Mouse (Mus musculus) limb, embryonic 12.5 days (tissue): ENCODE measurements around the gene Suclg2. TPM values are rescaled to one million over a fixed set of nuclear protein-coding genes. Genes with fewer than 3 reads are reported as not detected.

Source experiments
- ATAC-seq: fragments of 200-750 bp; cut with Nextera tagmentation; 2 replicates; pipeline ENCODE4 v1.8.0; 2017; ENCODE audit warnings: low read depth, moderate TSS enrichment; ENCODE audit not compliant: insufficient number of reproducible peaks, insufficient read depth, low FRiP score, low TSS enrichment
- H3K27ac ChIP-seq: fragments of 300-500 bp; sonication (generic); 2 replicates; pipeline ENCODE4 v1.5.1; 2016; ENCODE audit warnings: mild to moderate bottlenecking, moderate library complexity
- H3K27me3 ChIP-seq: fragments of 300-500 bp; sonication (generic); 2 replicates; pipeline ENCODE4 v1.6.1; 2016; ENCODE audit warnings: mild to moderate bottlenecking, moderate library complexity
- H3K36me3 ChIP-seq: fragments of 300-500 bp; sonication (generic); 2 replicates; pipeline ENCODE4 v1.6.1; 2016; ENCODE audit warnings: mild to moderate bottlenecking, moderate library complexity
- H3K4me1 ChIP-seq: fragments of 300-500 bp; sonication (generic); replicated peaks from 2 replicates; pipeline ENCODE4 v1.6.1; 2016
- H3K4me2 ChIP-seq: fragments of 300-500 bp; sonication (generic); 2 replicates; pipeline ENCODE4 v1.6.1; 2016; ENCODE audit warnings: mild to moderate bottlenecking, moderate library complexity
- H3K4me3 ChIP-seq: fragments of 300-500 bp; sonication (generic); replicated peaks from 2 replicates; pipeline ENCODE4 v1.5.1; 2016; ENCODE audit warnings: mild to moderate bottlenecking
- H3K9ac ChIP-seq: fragments of 300-500 bp; sonication (generic); replicated peaks from 2 replicates; pipeline ENCODE4 v1.6.1; 2016; ENCODE audit warnings: mild to moderate bottlenecking, moderate library complexity
- H3K9me3 ChIP-seq: fragments of 300-500 bp; sonication (generic); 2 replicates; pipeline ENCODE4 v1.6.1; 2016; ENCODE audit warnings: mild to moderate bottlenecking, moderate library complexity
- WGBS: fragments of 180-500 bp; shearing (Covaris S2); methylation state at CpG from one replicate; pipeline ENCODE4 v1.1.7; 2016; 5-methylcytosine and 5-hydroxymethylcytosine counted together
- polyA plus RNA-seq: library from polyadenylated mRNA; unstranded; fragments of >200 nt; fragmentation: Nextera tagmentation; extraction: Ambion mirVana; gene quantifications from 2 replicates; pipeline ENCODE4 v1.2.1, GENCODE M21; 2016

Suclg2 gene
- polyA plus RNA-seq, 1 experiment from 2014 or later = 51.4 TPM

- no peak overlapping the region for H3K9ac ChIP-seq
- no peak for ATAC-seq
- no peak overlapping the region for H3K4me3 ChIP-seq
- 96% methylated on average over 6 of the region's 6 CpGs for WGBS
- H3K4me1 ChIP-seq = no peaks in the 10 kb centered on the region
- H3K36me3 ChIP-seq = no peaks in the 10 kb centered on the region
- H3K27me3 ChIP-seq = no peaks in the 10 kb centered on the region
- no peak overlapping the region for H3K4me2 ChIP-seq
- no peaks in the 10 kb centered on the region for H3K9me3 ChIP-seq
- no peak overlapping the region for H3K27ac ChIP-seq
Observed at GRCm38 (mm10) chr6:95556320-95556719, 162.3 kb downstream of the Suclg2 start.

GRCm38 (mm10) chr6:95552339-95552950 is 166.2 kb downstream of the Suclg2 start:
- H3K27ac ChIP-seq = no peak overlapping the region

GRCm38 (mm10) chr6:95551000-95551399 is 167.6 kb downstream of the Suclg2 start:
- no peaks in the 10 kb centered on the region for H3K9me3 ChIP-seq
- no peaks in the 10 kb centered on the region for H3K27me3 ChIP-seq
- no peak overlapping the region for H3K4me2 ChIP-seq
- ATAC-seq = no peak
- H3K4me3 ChIP-seq = no peak overlapping the region
- H3K4me1 ChIP-seq = no peaks in the 10 kb centered on the region
- H3K36me3 ChIP-seq = no peaks in the 10 kb centered on the region
- H3K27ac ChIP-seq = no peak overlapping the region
- WGBS = 53% methylated on average over 4 of the region's 4 CpGs
- H3K9ac ChIP-seq = no peak overlapping the region

More at GRCm38 (mm10) chr6:95552339-95552950, 166.2 kb downstream of the Suclg2 start:
- Histone ChIP-seq H3K4me1 (no peaks in the 10 kb centered on the region), H3K36me3 (no peaks in the 10 kb centered on the region), H3K9me3 (no peaks in the 10 kb centered on the region), H3K9ac (no peak overlapping the region), H3K27me3 (no peaks in the 10 kb centered on the region), H3K4me3 (no peak overlapping the region), H3K4me2 (no peak overlapping the region)
- 72% methylated on average over 6 of the region's 6 CpGs for WGBS
- ATAC-seq = no peak

- WGBS = 87% methylated on average over 7 of the region's 7 CpGs
- ATAC-seq = no peak
- H3K4me2 ChIP-seq = no peak overlapping the region
- H3K4me3 ChIP-seq = no peak overlapping the region
- H3K27me3 ChIP-seq = no peaks in the 10 kb centered on the region
- H3K4me1 ChIP-seq = no peaks in the 10 kb centered on the region
- H3K9me3 ChIP-seq = no peaks in the 10 kb centered on the region
- no peaks in the 10 kb centered on the region for H3K36me3 ChIP-seq
- H3K27ac ChIP-seq = no peak overlapping the region
- no peak overlapping the region for H3K9ac ChIP-seq
Observed at GRCm38 (mm10) chr6:95546189-95546832, 172.3 kb downstream of the Suclg2 start.

- Histone ChIP-seq H3K27ac (no peak overlapping the region), H3K4me3 (no peak overlapping the region), H3K9ac (no peak overlapping the region), H3K27me3 (no peaks in the 10 kb centered on the region), H3K4me1 (no peaks in the 10 kb centered on the region), H3K36me3 (no peaks in the 10 kb centered on the region), H3K9me3 (no peaks in the 10 kb centered on the region), H3K4me2 (no peak overlapping the region)
- ATAC-seq = no peak
Observed at GRCm38 (mm10) chr6:95545714-95546113, 172.9 kb downstream of the Suclg2 start.

- H3K4me3 ChIP-seq = no peak overlapping the region
- ATAC-seq = no peak
- H3K9me3 ChIP-seq = no peaks in the 10 kb centered on the region
- no peaks in the 10 kb centered on the region for H3K36me3 ChIP-seq
- no peak overlapping the region for H3K27ac ChIP-seq
- H3K27me3 ChIP-seq = no peaks in the 10 kb centered on the region
- H3K4me2 ChIP-seq = no peak overlapping the region
- 88% methylated on average over 3 of the region's 3 CpGs for WGBS
- H3K9ac ChIP-seq = no peak overlapping the region
- H3K4me1 ChIP-seq = no peaks in the 10 kb centered on the region
Observed at GRCm38 (mm10) chr6:95545296-95545695, 173.3 kb downstream of the Suclg2 start.

GRCm38 (mm10) chr6:95535191-95535590 is 183.4 kb downstream of the Suclg2 start:
- Histone ChIP-seq H3K9ac (no peak overlapping the region), H3K4me1 (no peaks in the 10 kb centered on the region; the same call in 1 of the 2 replicates), H3K4me3 (no peak overlapping the region), H3K4me2 (no peak overlapping the region), H3K36me3 (no peaks in the 10 kb centered on the region), H3K9me3 (no peaks in the 10 kb centered on the region), H3K27me3 (no peaks in the 10 kb centered on the region), H3K27ac (no peak overlapping the region)
- 83% methylated on average over 3 of the region's 3 CpGs for WGBS
- no peak for ATAC-seq

- H3K4me3 ChIP-seq = no peak overlapping the region
- H3K4me1 ChIP-seq = peaks cover 1% of the 10 kb centered on the region; the same call in 1 of the 2 replicates
- no peaks in the 10 kb centered on the region for H3K9me3 ChIP-seq
- no peaks in the 10 kb centered on the region for H3K27me3 ChIP-seq
- no peak overlapping the region for H3K4me2 ChIP-seq
- no peak overlapping the region for H3K9ac ChIP-seq
- H3K27ac ChIP-seq = no peak overlapping the region
- H3K36me3 ChIP-seq = no peaks in the 10 kb centered on the region
- 23% methylated on average over 2 of the region's 2 CpGs for WGBS
- no peak for ATAC-seq
Observed at GRCm38 (mm10) chr6:95519846-95520245, 198.8 kb downstream of the Suclg2 start.

GRCm38 (mm10) chr6:95518406-95518805 is 200.2 kb downstream of the Suclg2 start:
- Histone ChIP-seq H3K4me1 (peaks cover 7% of the 10 kb centered on the region; the same call in 1 of the 2 replicates), H3K27ac (no peak overlapping the region), H3K9ac (no peak overlapping the region), H3K27me3 (no peaks in the 10 kb centered on the region), H3K9me3 (no peaks in the 10 kb centered on the region), H3K36me3 (no peaks in the 10 kb centered on the region), H3K4me2 (no peak overlapping the region), H3K4me3 (no peak overlapping the region)
- WGBS = 89% methylated on average over 2 of the region's 2 CpGs
- ATAC-seq = no peak

- Histone ChIP-seq H3K4me1 (peaks cover 7% of the 10 kb centered on the region; the same call in 1 of the 2 replicates), H3K27ac (no peak overlapping the region), H3K4me3 (no peak overlapping the region), H3K9ac (no peak overlapping the region), H3K9me3 (no peaks in the 10 kb centered on the region), H3K27me3 (no peaks in the 10 kb centered on the region), H3K4me2 (no peak overlapping the region), H3K36me3 (no peaks in the 10 kb centered on the region)
- no peak for ATAC-seq
- WGBS = 85% methylated on average over 5 of the region's 5 CpGs
Observed at GRCm38 (mm10) chr6:95515721-95516120, 202.9 kb downstream of the Suclg2 start.

GRCm38 (mm10) chr6:95514726-95515125 is 203.9 kb downstream of the Suclg2 start:
- peaks cover 7% of the 10 kb centered on the region; the same call in 1 of the 2 replicates for H3K4me1 ChIP-seq
- no peak overlapping the region for H3K9ac ChIP-seq
- no peaks in the 10 kb centered on the region for H3K27me3 ChIP-seq
- no peaks in the 10 kb centered on the region for H3K36me3 ChIP-seq
- ATAC-seq = no peak
- 82% methylated on average over 10 of the region's 10 CpGs for WGBS
- no peak overlapping the region for H3K4me2 ChIP-seq
- no peaks in the 10 kb centered on the region for H3K9me3 ChIP-seq
- no peak overlapping the region for H3K27ac ChIP-seq
- H3K4me3 ChIP-seq = no peak overlapping the region

GRCm38 (mm10) chr6:95511689-95512088 is 206.9 kb downstream of the Suclg2 start:
- ATAC-seq = no peak
- peaks cover 1% of the 10 kb centered on the region; the same call in 1 of the 2 replicates for H3K9me3 ChIP-seq
- WGBS = 85% methylated on average over 1 of the region's 1 CpGs
- no peak overlapping the region for H3K27ac ChIP-seq
- H3K27me3 ChIP-seq = no peaks in the 10 kb centered on the region
- H3K36me3 ChIP-seq = no peaks in the 10 kb centered on the region
- no peak overlapping the region for H3K9ac ChIP-seq
- peaks cover 7% of the 10 kb centered on the region; the same call in 1 of the 2 replicates for H3K4me1 ChIP-seq
- H3K4me2 ChIP-seq = no peak overlapping the region
- no peak overlapping the region for H3K4me3 ChIP-seq
